ENCODE assay signal across 17 mouse cellular contexts in the genomic region with DNA sequence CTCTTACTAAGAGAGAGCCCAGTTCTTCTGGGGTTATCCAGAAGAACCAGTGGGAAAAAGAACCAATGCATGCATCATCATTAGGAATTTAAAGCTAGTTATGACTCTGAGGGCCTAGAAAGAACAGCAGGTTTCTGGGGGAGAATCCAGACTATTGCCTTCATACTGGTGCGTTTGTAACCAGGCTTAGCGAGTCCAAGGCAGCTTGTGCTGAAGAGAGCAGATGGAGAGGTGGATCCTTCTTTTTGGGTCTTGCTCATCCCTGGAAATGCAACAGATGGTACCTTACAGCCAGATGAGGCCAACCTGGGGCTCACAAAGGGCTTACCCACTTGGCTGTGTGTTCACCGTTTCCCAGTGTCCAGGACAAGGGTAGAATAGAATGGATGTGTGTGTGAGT.
DNase-seq lines count a peak whose midpoint lies in the region.
"Had no signal": no experiment of that assay in that cellular context is flagged by ENCODE, and none has a peak within 500 bp of the region (broad histone marks: within the 10 kb centered on the region; RNA-seq: fewer than 3 reads in every experiment).

No protein-coding gene starts in this region.

- DNase-seq in heart, adult 11 months: peak; percentile 61
- no peak for DNase-seq in heart, postnatal 36 days
- DNase-seq in brain, adult 2 months (ENCODE audit: low read depth, low spot score): peak; percentile 54
- peak; percentile 26 to 45 for DNase-seq in layer of hippocampus, adult 8-10 months (ENCODE audit: low spot score in 2 of 2)
- peak; percentile 15 to 16 for DNase-seq in layer of hippocampus, postnatal 36 days
- DNase-seq in adrenal gland, postnatal 4 days (ENCODE audit: low spot score in 2 of 2): no peak
- DNase-seq in left cerebral cortex, postnatal 10 days (ENCODE audit: extremely low spot score in 1 of 2, low spot score in 2 of 2): no peak
- DNase-seq: adrenal gland, adult 8-10 months; adrenal gland, postnatal 14 days; adrenal gland, postnatal 36 days; B cell, adult 2 months; cerebellum, adult 18-20 months; cerebellum, adult 8-10 months; cerebellum, adult 9-11 months; cerebellum, postnatal 14 days; cerebellum, postnatal 36 days; embryo, embryonic 11 days had no signal

- intact Hi-C loops in heart, postnatal 36 days (cut with DNase I): no loop called here
- intact Hi-C loops in left cerebral cortex, postnatal 10 days (cut with DNase I): no loop called here

Comparison
In these comparisons a context has a peak if more than half of its experiments do, and no peak if none do; other contexts are left out.
1. DNase-seq: peak in heart, adult 11 months (single experiment), brain, adult 2 months (single experiment), layer of hippocampus, adult 8-10 months (2 of 2) and layer of hippocampus, postnatal 36 days (2 of 2); none in heart, postnatal 36 days (0 of 2), adrenal gland, postnatal 4 days (0 of 2) and left cerebral cortex, postnatal 10 days (0 of 2).